Mouse (Mus musculus): ENCODE measurements around the gene Creg2.

GRCm38 (mm10) chr1:39618524-39618923 lies 32.8 kb downstream of the Creg2 start:
- TF ChIP-seq EP300 (IDR thresholded peaks at IDR 0.05; ENCODE audit: low read depth), result no peak
- no peak for TF ChIP-seq CTCF (IDR thresholded peaks at IDR 0.05; ENCODE audit: low read depth)
